Mouse (Mus musculus) frontal cortex, adult (tissue): ENCODE results near the gene Iqschfp.

Source experiments
- ATAC-seq: cut with Nextera tagmentation; 2 replicates; pipeline ENCODE4 v1.9.2; 2017; ENCODE audit warnings: mild to moderate bottlenecking, moderate library complexity, mixed read lengths; ENCODE audit not compliant: low TSS enrichment

Gene Iqschfp

DNA sequence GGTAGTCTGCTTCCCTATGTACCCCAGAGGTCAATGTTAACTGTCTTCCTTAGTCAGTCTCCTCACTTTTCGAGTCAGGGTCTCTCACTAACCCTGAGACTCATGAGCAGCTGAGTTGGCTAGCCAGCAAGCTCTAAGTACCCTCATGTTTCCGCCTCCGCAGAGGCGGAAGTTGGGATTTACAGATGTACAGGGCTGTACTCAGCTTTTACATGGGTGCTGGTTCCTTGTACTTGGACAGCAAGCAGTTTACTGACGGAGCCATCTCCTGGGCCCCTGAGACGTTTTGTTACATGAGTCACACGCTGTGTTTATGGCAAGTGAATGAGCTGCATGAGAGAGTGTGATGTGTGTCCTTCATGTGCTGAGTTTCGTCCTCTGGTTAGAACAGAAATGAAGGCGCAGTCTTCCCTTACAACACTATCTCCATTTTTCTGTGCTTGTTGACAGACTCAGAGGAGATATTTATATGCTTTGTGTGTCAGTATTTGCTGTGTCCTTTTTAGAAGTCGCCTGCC is 633.4 kb downstream of the Iqschfp start:
- peak; percentile 64 for ATAC-seq

DNA sequence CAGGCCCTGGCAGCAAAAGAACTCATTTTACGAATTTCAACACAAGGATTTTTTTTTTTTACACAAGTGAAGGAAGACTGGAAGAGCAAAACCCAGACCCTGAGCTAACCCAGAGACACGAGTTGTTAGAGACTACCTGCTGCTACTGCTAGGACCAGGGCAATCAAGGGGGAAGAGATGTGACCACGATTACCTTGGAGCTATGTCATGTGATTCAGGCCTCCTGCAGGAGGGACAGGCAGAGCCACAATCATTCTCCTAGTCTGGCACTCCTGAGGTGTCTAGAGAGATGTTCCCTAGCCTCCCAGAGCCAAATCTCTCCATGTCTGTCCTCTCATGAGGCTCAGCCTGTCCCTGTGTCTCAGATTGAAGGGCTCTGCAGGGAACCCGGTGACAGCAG is 634.4 kb downstream of the Iqschfp start:
- no peak for ATAC-seq

DNA sequence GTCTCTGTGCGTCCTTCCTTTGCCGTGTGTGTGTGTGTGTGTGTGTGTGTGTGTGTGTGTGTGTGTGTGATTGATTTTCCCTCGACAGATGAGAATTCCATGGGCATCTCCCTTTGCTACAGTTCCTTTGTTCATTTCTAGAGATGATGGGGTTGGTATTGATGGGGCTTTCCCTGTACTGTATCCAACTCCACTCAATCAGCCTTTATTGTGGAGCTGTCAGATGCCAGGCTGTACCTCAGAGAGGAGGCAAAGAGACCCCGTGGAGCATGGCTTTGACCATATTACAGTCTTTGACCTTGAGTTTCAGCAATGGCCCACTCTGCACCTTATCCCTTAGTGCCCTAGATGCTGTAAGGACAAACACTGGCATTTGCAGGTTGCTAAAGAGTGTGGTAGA is 635.1 kb downstream of the Iqschfp start:
- no peak for ATAC-seq

DNA sequence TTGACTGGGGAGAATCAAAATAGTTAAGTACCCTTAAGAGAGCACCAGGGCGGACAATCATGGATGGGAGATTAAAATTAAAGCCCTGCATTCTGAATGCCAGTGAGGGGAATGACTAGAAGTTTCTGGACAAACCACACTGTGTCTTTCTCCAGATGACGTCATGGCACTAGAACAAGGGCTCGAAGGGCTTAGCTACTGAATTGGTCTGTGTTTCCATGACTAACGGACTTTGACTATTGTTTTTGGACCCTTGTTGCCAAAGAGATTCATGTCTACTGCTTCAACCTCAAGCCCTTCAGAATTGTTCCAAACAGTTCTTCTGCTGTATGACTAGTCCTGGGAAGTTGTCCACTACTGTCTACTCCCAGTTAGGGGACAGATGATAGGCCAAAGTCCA is 639.9 kb downstream of the Iqschfp start:
- peak; percentile 38 for ATAC-seq

DNA sequence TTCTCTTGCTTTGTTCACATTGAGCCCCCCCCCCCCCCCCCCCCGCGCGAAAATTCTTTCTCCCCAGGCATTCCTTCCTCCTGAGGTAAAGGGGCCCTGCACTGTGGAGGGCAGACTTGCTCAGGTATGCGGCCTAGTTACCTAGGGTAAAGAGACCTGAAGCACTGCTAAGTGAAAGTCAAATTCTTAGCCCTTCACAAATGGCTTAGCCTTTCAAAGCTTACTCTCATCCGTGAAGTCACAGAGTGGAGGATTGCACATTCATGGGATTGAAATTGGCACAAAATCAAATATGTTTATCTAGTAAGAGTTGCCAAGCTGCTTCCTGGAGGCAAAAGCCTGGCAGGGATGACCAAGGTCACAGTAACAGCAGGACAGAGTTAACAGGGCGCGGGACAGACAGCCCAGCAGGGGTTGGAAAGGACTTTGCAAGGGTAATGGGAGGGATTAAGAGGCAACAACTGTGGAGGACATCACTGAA is 642.6 kb downstream of the Iqschfp start:
- no peak for ATAC-seq

DNA sequence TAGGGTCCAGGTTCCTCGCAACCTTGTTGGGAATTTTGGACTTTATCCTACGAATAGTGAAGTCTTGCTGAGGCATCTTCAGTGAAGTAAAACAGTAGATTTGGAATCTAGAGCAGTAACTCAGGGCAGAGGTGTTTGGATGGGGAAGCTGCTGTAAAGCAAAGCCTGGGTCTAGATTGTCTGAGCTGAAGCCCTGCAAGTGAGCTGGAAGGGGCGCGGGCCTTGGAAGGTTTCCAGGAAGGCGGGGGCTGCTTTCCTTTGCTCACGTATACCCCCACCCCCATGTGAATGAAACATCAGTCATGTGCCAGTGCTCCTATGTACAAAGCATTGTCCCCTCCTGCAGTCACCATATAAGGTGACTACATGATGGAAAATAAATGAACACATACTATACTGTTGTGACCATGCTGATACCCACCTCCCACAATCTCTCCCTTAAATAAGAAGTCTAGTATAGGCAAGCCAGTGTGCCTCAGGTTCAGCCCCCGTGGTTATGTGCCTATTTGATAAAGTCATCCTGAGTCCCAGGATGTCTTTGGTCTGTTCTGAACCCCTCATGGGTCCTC is 643.2 kb downstream of the Iqschfp start:
- no peak for ATAC-seq

DNA sequence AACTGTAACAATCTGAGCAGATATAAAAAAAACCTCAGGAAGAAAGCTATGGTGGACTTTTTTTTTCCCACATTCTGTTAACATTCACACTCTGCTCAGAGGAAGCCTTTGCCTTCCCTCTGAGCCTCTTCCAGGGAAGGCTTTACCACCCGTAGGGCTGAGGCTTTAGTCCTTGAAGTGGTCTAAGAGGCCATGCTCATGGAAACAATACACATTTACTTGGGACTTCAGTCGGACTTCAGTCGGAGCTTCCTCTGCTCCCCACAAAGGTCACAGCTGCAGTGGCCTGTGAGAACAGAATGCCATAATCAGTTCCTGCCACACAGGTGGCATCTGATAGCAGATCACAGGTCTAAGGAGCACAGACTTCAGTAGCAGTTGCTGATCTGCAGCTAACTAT is 644.0 kb downstream of the Iqschfp start:
- ATAC-seq = no peak

DNA sequence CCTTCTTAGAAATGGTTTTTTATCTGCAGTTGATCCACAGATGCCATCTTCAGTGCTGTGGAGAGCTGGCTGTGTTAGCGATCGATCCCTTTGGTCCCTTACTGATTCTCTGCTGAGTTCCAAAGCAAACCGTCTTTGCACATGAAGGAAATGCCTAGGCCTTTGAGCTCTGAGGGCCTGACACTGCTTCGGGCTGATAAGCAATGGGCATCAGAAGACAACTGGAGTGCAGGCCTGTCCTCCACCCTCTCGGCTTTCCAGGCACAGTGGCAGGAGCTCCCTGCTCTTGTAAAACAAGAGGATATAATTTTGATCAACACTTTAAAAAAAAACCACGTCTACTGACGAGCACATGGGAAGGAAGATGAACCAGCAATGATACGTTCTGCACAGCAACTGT is 649.7 kb downstream of the Iqschfp start:
- no peak for ATAC-seq

DNA sequence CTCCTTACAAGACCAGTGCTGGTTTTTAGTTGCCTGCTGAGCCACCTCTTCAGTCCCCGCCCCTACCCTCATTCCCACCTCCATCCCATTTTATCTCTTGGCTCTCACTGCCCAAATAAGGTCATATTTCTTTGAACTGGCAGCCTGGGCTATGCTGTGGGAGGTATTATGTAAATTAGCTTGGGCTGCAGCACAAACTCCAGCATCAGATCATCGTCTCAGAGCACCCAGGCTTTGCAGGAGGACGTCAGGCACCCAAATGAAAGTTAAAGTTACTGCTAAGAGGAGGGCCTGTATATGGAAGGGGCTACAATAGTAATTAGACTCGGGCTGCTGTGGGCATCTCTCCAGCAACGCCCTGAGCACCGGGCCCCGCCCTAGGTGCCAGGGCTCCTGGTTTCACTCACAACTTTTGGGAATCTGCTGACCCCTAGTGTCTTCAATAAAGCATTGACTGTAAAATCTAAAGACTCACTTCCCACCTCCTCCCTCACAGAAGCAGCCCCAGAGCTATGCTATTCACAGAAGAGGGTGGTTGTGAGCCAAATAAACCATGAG is 651.0 kb downstream of the Iqschfp start:
- peak; percentile 83 for ATAC-seq

DNA sequence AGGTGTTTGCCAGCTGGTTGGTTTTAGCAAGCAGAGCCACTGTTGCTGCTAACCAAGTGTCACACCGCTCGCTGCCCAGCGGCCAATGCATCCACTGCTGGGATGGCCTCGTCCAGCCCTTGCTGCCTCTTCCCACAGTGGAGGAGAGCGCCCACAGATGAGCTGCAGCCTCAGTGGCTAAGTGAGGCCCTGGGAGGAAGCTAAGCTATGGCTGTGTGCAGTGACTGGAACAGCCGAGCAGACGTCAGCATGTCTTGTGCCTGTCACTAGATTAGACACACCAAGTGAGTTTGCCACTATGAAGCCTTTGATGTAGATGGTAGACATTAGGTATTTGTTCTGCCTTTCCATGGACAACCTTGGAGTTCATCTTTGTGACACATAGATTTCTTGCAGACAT is 652.8 kb downstream of the Iqschfp start:
- ATAC-seq = peak; percentile 41

DNA sequence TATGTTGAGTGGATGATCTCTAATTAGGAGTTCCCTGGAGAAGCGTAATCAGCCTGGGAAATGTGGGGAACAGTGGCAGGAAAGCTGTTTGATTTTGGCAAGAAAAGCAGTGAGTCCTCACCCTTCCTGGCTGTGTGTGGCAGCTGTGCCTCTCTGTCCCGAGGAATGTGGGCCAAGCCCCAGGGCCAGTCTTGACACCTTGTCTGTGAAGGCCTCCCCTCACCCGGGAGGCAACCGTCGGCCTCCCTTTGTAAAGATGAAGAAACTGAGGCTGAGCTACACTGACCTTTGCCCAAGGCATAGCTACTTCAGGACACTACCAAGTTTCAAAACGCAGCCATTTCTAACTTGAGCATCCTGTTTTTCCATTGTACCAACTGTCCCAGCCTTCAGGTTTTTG is 653.9 kb downstream of the Iqschfp start:
- ATAC-seq = no peak; the same call in 1 of the 2 replicates

DNA sequence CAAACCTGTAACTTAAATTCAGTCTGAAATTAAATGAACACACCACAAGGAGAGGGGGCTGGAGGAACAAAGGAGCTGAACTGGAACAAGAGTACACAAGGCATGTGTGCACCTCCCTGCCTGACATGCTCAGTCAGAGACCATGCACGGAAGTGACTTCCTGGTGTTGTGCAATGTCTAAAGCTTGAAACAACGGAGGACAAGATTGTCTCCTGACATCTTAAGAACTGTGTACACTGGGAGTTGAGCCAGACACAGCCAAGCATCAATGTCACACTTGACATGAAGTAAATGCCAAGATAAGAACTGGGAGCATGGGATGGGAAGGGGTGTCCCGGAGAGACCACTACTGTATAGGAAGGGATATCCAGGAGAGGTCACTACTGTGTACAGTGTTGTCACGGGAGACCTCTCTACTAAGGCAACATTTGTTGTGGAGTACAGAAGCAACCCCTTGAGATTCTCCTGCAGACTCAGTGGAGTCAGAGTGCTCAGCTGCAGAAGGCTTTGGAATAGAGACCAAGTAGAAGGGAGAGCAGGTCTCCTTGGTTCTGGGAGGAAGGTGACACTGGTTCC is 663.1 kb downstream of the Iqschfp start:
- no peak for ATAC-seq

DNA sequence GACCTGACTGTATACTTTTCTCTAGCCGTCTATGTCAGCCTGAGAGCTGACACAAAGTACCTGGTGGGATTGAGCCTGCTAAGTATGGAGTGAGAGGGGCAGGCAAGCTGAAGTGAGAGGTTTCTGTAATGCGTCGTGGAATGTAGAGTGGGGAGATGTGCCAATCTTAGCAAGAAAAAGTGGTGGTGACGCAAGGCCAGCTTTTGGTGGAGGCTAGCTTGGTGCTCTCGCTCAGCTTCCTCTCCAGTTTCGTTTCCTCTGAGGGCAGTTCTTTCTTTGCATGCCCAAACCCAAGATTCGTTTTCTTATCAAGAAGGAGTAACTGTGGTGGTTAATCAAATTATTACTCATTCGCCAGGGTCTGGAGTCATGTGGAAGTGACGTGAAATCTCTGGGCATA is 664.9 kb downstream of the Iqschfp start:
- no peak for ATAC-seq

DNA sequence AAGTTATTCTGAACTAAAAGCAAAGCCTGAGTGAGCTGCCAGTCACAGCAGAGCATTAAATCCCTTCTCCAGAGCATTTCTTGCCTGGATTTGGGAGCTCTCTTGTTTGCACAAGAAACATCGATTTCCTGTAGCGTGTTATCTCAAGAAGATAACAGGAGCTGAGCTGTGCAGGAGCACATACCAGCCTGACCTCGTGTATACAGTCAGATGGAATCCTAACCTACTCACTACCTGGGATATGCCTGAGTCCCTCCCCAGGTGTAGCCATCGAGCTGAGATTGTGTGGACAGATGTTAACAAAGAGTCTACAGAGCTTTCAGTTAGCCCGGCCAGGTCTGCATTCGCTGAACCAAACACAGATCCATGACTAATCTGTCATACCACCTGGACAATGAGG is 666.7 kb downstream of the Iqschfp start:
- no peak for ATAC-seq

DNA sequence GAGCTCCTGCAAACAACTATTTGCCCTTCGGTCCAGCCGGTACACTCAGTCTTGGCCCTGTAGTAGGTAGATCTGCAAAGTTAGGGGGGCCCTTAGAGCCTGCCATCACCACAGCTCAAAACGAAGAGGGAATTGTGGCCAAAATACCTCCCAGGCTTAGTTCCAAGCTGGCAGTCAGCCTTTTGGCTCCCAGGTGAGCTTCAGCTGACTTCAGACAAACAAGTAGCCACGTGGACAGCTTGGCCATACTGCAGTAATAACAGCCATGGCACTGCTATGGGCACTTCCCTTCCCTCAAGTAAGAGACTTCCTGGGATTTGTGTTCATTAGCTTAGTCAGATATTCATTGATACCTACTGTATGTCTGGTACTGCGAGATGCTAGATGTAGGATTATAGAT is 668.0 kb downstream of the Iqschfp start:
- ATAC-seq = no peak

DNA sequence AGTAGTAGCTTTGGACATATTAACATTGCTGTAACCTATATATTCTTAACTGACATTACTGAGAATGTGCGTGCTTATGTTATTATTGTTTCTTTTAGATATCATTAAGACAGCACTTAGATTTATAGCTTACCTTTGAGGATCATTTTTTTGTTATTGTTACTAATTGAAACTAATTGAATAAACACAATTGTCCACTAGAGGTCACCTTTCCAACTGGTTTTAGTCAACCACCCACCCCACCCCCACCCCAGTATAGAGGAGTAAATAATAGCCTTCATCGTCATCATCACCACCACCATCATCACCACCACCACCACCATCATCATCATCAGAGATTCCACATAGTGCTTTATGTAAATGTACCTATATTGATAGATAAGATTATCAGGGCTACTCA is 670.8 kb downstream of the Iqschfp start:
- no peak for ATAC-seq

DNA sequence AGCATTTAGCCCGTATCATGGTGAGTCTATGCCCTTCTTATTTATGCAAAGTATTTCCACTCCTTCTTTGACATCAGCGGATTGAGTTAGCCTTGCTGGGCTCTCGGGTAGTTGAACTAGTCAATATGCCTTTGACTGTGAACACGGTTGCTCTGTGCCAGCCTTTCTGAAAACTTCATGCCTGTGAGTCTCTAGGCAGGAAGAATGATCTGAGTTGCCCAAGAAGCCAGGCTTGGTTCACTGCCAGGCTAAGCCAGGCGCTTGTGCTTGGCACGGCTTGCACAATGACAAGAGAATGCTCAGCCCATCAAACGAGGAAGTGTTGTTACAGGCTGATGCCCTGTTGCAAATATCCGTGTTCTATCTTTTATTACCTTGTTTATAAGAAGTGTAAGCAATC is 671.9 kb downstream of the Iqschfp start:
- peak; percentile 33; the same call in 1 of the 2 replicates for ATAC-seq

DNA sequence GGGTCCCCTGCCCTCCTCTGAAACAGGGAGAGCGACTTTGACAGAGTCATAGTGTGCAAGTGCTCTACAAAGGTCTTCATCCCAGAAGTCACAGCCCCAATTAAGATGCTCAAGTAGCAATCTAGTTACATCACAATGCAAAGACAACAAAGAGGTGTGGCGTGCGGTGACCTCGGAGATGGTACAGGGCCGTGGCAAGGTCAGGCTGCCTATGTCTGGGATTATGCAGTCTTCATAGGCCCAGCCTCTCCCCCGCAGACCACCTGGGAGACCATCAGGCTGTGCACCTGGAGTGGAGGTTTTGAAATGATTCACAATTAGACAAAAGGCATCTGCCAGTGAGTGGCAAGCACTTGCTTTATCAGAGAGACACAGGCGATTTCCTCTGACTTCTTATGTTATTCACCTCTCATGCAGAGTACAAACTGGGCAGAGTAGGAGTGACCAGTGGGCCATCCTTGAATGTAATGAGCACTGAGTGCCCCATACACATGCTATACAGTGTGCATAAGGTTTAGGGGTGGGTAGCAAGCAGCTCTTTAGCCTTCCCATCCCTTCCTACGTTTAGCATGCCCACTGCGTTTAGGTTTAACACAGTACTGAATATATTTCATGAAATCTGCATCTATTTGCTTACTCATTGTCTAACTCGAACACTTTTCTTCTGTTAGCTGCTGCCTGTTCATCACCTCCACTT is 673.1 kb downstream of the Iqschfp start:
- no peak for ATAC-seq

DNA sequence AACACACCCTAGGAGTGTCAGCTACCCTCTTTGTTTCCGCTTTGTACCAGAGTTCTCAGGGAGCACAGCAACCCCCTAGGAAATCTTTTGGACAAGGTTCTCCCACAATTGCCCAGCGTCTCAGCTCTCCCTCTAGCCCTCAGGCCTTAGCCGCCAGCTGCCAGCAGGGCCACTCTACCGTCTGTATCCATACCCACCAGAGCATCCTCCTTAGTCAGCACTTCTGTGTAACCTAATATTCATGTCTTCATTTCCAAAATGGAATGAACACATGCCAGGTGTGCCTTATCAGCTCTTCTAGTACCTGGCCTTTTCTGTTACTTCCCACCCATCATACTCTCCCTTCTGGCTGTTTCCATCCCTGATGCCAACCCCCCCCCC is 673.6 kb downstream of the Iqschfp start:
- no peak for ATAC-seq

DNA sequence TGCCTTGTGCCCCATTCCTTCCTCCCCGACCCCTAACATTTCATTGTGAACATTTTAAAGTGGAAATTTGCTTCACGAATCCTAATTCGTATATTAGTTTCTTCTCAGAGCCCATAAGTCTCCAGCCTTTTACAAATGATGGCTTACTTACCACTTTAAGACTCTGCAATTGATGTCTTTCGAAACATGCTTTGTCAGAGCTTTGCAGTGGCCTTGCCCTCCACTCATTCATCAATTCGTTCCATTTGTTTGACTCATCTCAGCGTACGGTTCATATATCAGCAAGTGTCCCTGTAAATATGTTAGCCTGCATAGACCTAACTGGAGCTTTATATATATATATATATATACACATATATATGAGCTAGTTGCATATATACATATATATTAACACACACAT is 675.5 kb downstream of the Iqschfp start:
- no peak for ATAC-seq

DNA sequence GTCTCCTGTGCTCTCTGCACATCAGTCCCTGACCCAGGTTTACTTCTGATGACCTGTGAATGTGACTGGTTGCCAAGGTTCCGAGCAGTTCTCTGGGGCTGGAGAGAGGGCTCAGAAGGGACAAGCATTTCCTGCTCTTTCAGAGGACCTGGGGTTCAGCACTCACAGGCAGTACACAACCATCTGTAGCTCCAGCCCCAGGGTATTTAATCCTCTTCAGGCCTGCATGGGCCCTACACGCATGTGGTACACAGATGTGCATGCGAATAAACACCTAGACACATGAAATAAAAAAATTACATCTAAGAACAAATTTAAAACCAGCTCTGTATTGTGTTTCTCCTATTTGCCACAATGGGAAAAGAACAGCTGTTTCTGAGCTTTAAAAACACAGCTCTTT is 676.1 kb downstream of the Iqschfp start:
- no peak for ATAC-seq

DNA sequence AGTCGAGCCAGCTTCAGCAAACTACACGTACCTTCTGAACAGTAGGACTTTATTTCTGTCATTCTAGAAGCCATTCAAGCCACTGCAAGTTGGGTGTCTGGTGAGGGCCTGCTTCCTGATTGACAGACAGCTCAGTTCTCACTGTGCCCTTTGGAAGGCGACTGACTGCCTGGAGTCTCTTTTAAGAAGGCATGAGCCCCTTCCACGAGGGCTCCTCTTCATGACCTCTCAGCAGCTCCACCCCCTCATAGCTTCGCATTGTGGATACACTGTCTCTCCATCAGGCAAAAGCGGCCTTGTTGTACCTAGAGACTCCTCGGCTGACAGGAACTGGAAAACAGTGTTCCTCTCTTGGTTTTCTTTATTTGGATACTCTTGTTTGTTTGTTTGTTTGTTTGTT is 676.7 kb downstream of the Iqschfp start:
- no peak for ATAC-seq

DNA sequence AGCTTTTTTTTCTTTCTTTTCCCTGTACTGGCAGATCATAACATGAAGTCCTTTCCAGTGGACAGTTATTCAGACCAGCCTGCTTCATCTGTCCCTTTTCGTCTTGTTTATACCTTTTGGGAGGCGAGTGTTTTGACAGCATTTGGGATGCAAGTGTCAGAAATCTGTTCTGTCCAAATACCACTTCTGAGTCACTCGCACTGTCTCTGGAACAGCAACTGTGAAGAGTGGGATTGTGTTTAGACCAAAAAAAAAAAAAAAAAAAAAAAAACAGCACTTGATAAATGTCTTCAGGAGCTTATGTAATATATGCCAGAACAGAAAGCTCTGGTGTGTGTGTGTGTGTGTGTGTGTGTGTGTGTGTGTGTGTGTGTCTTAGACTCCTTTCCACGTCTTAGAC is 678.3 kb downstream of the Iqschfp start:
- ATAC-seq = peak; percentile 44
